Mouse (Mus musculus) liver, embryonic 13.5 days (tissue): ENCODE results near the gene Fermt1. TPM values are rescaled to one million over a fixed set of nuclear protein-coding genes. Genes with fewer than 3 reads are reported as not detected.
A peak's percentile ranks its signal among the peaks of the same experiment; 100 is the strongest.

ENCODE experiments used
- ATAC-seq: fragments of 200-750 bp; cut with Nextera tagmentation; 2 replicates; pipeline ENCODE4 v1.8.0; 2017; ENCODE audit warnings: low read depth, mild to moderate bottlenecking, moderate number of reproducible peaks, moderate library complexity
- DNase-seq: peaks from one replicate; pipeline ENCODE4 v3.0.0; 2022
- H3K27ac ChIP-seq: fragments of 300-500 bp; sonication (generic); 2 replicates; pipeline ENCODE4 v1.5.1; 2015; ENCODE audit warnings: moderate library complexity, mild to moderate bottlenecking, inconsistent platforms
- H3K27me3 ChIP-seq: fragments of 300-500 bp; sonication (generic); 2 replicates; pipeline ENCODE4 v1.6.1; 2015; ENCODE audit warnings: mild to moderate bottlenecking, inconsistent platforms
- H3K36me3 ChIP-seq: fragments of 300-500 bp; sonication (generic); 2 replicates; pipeline ENCODE4 v1.6.1; 2015; ENCODE audit warnings: mild to moderate bottlenecking, inconsistent platforms
- H3K4me1 ChIP-seq: fragments of 300-500 bp; sonication (generic); replicated peaks from 2 replicates; pipeline ENCODE4 v1.6.1; 2015; ENCODE audit warnings: inconsistent platforms
- H3K4me2 ChIP-seq: fragments of 300-500 bp; sonication (generic); 2 replicates; pipeline ENCODE4 v1.6.1; 2015; ENCODE audit warnings: inconsistent platforms, mild to moderate bottlenecking, moderate library complexity
- H3K4me3 ChIP-seq: fragments of 300-500 bp; sonication (generic); replicated peaks from 2 replicates; pipeline ENCODE4 v1.5.1; 2015; ENCODE audit warnings: mild to moderate bottlenecking, inconsistent platforms
- H3K9ac ChIP-seq: fragments of 300-500 bp; sonication (generic); 2 replicates; pipeline ENCODE4 v1.6.1; 2015; ENCODE audit warnings: mild to moderate bottlenecking, inconsistent platforms
- H3K9me3 ChIP-seq: fragments of 300-500 bp; sonication (generic); replicated peaks from 2 replicates; pipeline ENCODE4 v1.6.1; 2016; ENCODE audit warnings: inconsistent platforms
- WGBS: fragments of 180-500 bp; shearing (Covaris S2); methylation state at CpG from one replicate; pipeline ENCODE4 v1.1.7; 2015; ENCODE audit not compliant: insufficient replicate concordance; 5-methylcytosine and 5-hydroxymethylcytosine counted together
- polyA plus RNA-seq: library from polyadenylated mRNA; unstranded; fragments of >200 nt; fragmentation: Nextera tagmentation; extraction: Ambion mirVana; gene quantifications from 2 replicates; pipeline ENCODE4 v1.2.1, GENCODE M21; 2015

Fermt1 gene
- polyA plus RNA-seq, 1 experiment from 2014 or later, result 0.13 TPM

GRCm38 (mm10) chr2:132879261-132880044 lies 66.3 kb downstream of the Fermt1 start:
- under 1% methylated on average over 58 of the region's 58 CpGs for whole genome bisulfite sequencing
- ATAC-seq (peak; percentile 45), DNase-seq (no peak)
- Histone ChIP-seq H3K9ac (no peak overlapping the region), H3K9me3 (no peaks in the 10 kb centered on the region), H3K27ac (no peak overlapping the region; the same call in 1 of the 2 replicates), H3K4me3 (peak overlapping the region; percentile 41), H3K4me2 (peak overlapping the region; percentile 64), H3K4me1 (peaks cover 10% of the 10 kb centered on the region), H3K36me3 (no peaks in the 10 kb centered on the region), H3K27me3 (peaks cover 58% of the 10 kb centered on the region)

GRCm38 (mm10) chr2:132876991-132877390 lies 68.7 kb downstream of the Fermt1 start:
- Histone ChIP-seq H3K9me3 (no peaks in the 10 kb centered on the region), H3K4me3 (no peak overlapping the region), H3K36me3 (no peaks in the 10 kb centered on the region), H3K27ac (no peak overlapping the region), H3K9ac (no peak overlapping the region), H3K4me2 (no peak overlapping the region), H3K4me1 (peaks cover 10% of the 10 kb centered on the region), H3K27me3 (peaks cover 58% of the 10 kb centered on the region)
- DNase-seq, result no peak
- ATAC-seq, result no peak
- WGBS, result 32% methylated on average over 1 of the region's 1 CpGs

GRCm38 (mm10) chr2:132873657-132874326 lies 71.9 kb downstream of the Fermt1 start:
- Histone ChIP-seq H3K9me3 (no peaks in the 10 kb centered on the region), H3K27ac (no peak overlapping the region), H3K4me2 (no peak overlapping the region), H3K4me3 (no peak overlapping the region), H3K9ac (no peak overlapping the region), H3K27me3 (peaks cover 26% of the 10 kb centered on the region), H3K4me1 (no peaks in the 10 kb centered on the region), H3K36me3 (no peaks in the 10 kb centered on the region)
- ATAC-seq (no peak), DNase-seq (no peak)
- whole genome bisulfite sequencing, result 59% methylated on average over 10 of the region's 10 CpGs

- Histone ChIP-seq H3K27me3 (0 out of 2 replicates have a peak, but pooled peaks cover 5% of the 10 kb centered on the region), H3K27ac (no peak overlapping the region), H3K36me3 (peaks cover 5% of the 10 kb centered on the region; the same call in 1 of the 2 replicates), H3K4me3 (no peak overlapping the region), H3K9me3 (no peaks in the 10 kb centered on the region), H3K4me1 (no peaks in the 10 kb centered on the region), H3K9ac (no peak overlapping the region), H3K4me2 (no peak overlapping the region)
- WGBS, result 52% methylated on average over 3 of the region's 3 CpGs
- no peak for ATAC-seq
- DNase-seq, result no peak
These were observed 74.0 kb downstream of the Fermt1 start for GRCm38 (mm10) chr2:132871663-132872062.

GRCm38 (mm10) chr2:132870286-132870685 lies 75.4 kb downstream of the Fermt1 start:
- H3K4me1 ChIP-seq, result no peaks in the 10 kb centered on the region
- ATAC-seq (no peak), DNase-seq (no peak)
- no peak overlapping the region for H3K4me2 ChIP-seq
- H3K9ac ChIP-seq, result no peak overlapping the region
- H3K27me3 ChIP-seq, result no peaks in the 10 kb centered on the region
- H3K9me3 ChIP-seq, result no peaks in the 10 kb centered on the region
- H3K4me3 ChIP-seq, result no peak overlapping the region
- 67% methylated on average over 4 of the region's 4 CpGs for WGBS
- H3K36me3 ChIP-seq, result peaks cover 11% of the 10 kb centered on the region
- no peak overlapping the region for H3K27ac ChIP-seq

- no peak overlapping the region for H3K27ac ChIP-seq
- no peak for DNase-seq
- H3K36me3 ChIP-seq, result peaks cover 11% of the 10 kb centered on the region
- no peak overlapping the region for H3K4me2 ChIP-seq
- no peaks in the 10 kb centered on the region for H3K9me3 ChIP-seq
- H3K4me3 ChIP-seq, result no peak overlapping the region
- H3K4me1 ChIP-seq, result no peaks in the 10 kb centered on the region
- ATAC-seq, result no peak
- H3K27me3 ChIP-seq, result no peaks in the 10 kb centered on the region
- no peak overlapping the region for H3K9ac ChIP-seq
- WGBS, result 66% methylated on average over 5 of the region's 5 CpGs
These were observed 76.0 kb downstream of the Fermt1 start for GRCm38 (mm10) chr2:132869682-132870081.

GRCm38 (mm10) chr2:132867521-132867920 lies 78.2 kb downstream of the Fermt1 start:
- no peak overlapping the region for H3K4me3 ChIP-seq
- H3K4me1 ChIP-seq, result no peaks in the 10 kb centered on the region
- no peaks in the 10 kb centered on the region for H3K27me3 ChIP-seq
- 46% methylated on average over 5 of the region's 5 CpGs for WGBS
- H3K27ac ChIP-seq, result no peak overlapping the region
- no peak overlapping the region for H3K9ac ChIP-seq
- H3K9me3 ChIP-seq, result no peaks in the 10 kb centered on the region
- ATAC-seq (no peak), DNase-seq (no peak)
- H3K36me3 ChIP-seq, result peaks cover 17% of the 10 kb centered on the region
- H3K4me2 ChIP-seq, result no peak overlapping the region

- no peak for DNase-seq
- H3K36me3 ChIP-seq, result peaks cover 20% of the 10 kb centered on the region
- no peaks in the 10 kb centered on the region for H3K27me3 ChIP-seq
- no peak overlapping the region for H3K4me3 ChIP-seq
- no peak overlapping the region for H3K4me2 ChIP-seq
- H3K27ac ChIP-seq, result no peak overlapping the region
- ATAC-seq, result no peak
- H3K9ac ChIP-seq, result no peak overlapping the region
- H3K9me3 ChIP-seq, result no peaks in the 10 kb centered on the region
- 87% methylated on average over 2 of the region's 2 CpGs for WGBS
- H3K4me1 ChIP-seq, result no peaks in the 10 kb centered on the region
These were observed 82.4 kb downstream of the Fermt1 start for GRCm38 (mm10) chr2:132863325-132863724.

GRCm38 (mm10) chr2:132861456-132861855 lies 84.2 kb downstream of the Fermt1 start:
- 73% methylated on average over 2 of the region's 2 CpGs for WGBS

GRCm38 (mm10) chr2:132860435-132860834 lies 85.3 kb downstream of the Fermt1 start:
- Histone ChIP-seq H3K4me2 (no peak overlapping the region), H3K27ac (no peak overlapping the region), H3K36me3 (peaks cover 9% of the 10 kb centered on the region; the same call in 1 of the 2 replicates), H3K4me1 (no peaks in the 10 kb centered on the region), H3K4me3 (no peak overlapping the region), H3K9ac (no peak overlapping the region), H3K9me3 (no peaks in the 10 kb centered on the region), H3K27me3 (no peaks in the 10 kb centered on the region)
- ATAC-seq (no peak), DNase-seq (no peak)

More at GRCm38 (mm10) chr2:132861456-132861855, 84.2 kb downstream of the Fermt1 start:
- H3K4me3 ChIP-seq, result no peak overlapping the region
- H3K27ac ChIP-seq, result no peak overlapping the region
- no peaks in the 10 kb centered on the region for H3K9me3 ChIP-seq
- DNase-seq (no peak), ATAC-seq (no peak)
- H3K4me1 ChIP-seq, result no peaks in the 10 kb centered on the region
- no peak overlapping the region for H3K9ac ChIP-seq
- no peak overlapping the region for H3K4me2 ChIP-seq
- H3K36me3 ChIP-seq, result peaks cover 15% of the 10 kb centered on the region; the same call in 1 of the 2 replicates
- H3K27me3 ChIP-seq, result no peaks in the 10 kb centered on the region

GRCm38 (mm10) chr2:132856333-132856732 lies 89.4 kb downstream of the Fermt1 start:
- DNase-seq (no peak), ATAC-seq (no peak)
- 53% methylated on average over 5 of the region's 5 CpGs for WGBS
- no peak overlapping the region for H3K27ac ChIP-seq
- peaks cover 11% of the 10 kb centered on the region for H3K4me1 ChIP-seq
- H3K9me3 ChIP-seq, result no peaks in the 10 kb centered on the region
- H3K36me3 ChIP-seq, result peaks cover 5% of the 10 kb centered on the region; the same call in 1 of the 2 replicates
- H3K4me2 ChIP-seq, result no peak overlapping the region
- H3K9ac ChIP-seq, result no peak overlapping the region
- no peak overlapping the region for H3K4me3 ChIP-seq
- H3K27me3 ChIP-seq, result no peaks in the 10 kb centered on the region
